Mouse (Mus musculus) midbrain, embryonic 16.5 days (tissue): Measurements from ENCODE around the gene Ankrd63. TPM values are rescaled to one million over a fixed set of nuclear protein-coding genes. Genes with fewer than 3 reads are reported as not detected.

Experiments used
- ATAC-seq: fragments of 200-750 bp; cut with Nextera tagmentation; 2 replicates; pipeline ENCODE4 v1.8.0; 2017; ENCODE audit warnings: moderate TSS enrichment
- H3K27ac ChIP-seq: fragments of 300-500 bp; sonication (generic); 2 replicates; pipeline ENCODE4 v1.5.1; 2014; ENCODE audit warnings: mild to moderate bottlenecking, low read length, mixed read lengths
- H3K27me3 ChIP-seq: fragments of 300-500 bp; sonication (generic); 2 replicates; pipeline ENCODE4 v1.6.1; 2014; ENCODE audit warnings: low read depth, low read length, mixed read lengths; ENCODE audit not compliant: control insufficient read depth, insufficient read depth
- H3K36me3 ChIP-seq: fragments of 300-500 bp; sonication (generic); 2 replicates; pipeline ENCODE4 v1.6.1; 2014; ENCODE audit warnings: mild to moderate bottlenecking, low read length, moderate library complexity, mixed read lengths; ENCODE audit not compliant: control insufficient read depth, insufficient read depth
- H3K4me1 ChIP-seq: fragments of 300-500 bp; sonication (generic); 2 replicates; pipeline ENCODE4 v1.6.1; 2014; ENCODE audit warnings: mild to moderate bottlenecking, low read length, mixed read lengths; ENCODE audit not compliant: control insufficient read depth, insufficient read depth
- H3K4me2 ChIP-seq: fragments of 300-500 bp; sonication (generic); 2 replicates; pipeline ENCODE4 v1.6.1; 2014; ENCODE audit warnings: mild to moderate bottlenecking, low read length, mixed read lengths
- H3K4me3 ChIP-seq: fragments of 300-500 bp; sonication (generic); 2 replicates; pipeline ENCODE4 v1.5.1; 2014; ENCODE audit warnings: low read depth, mild to moderate bottlenecking, low read length, moderate library complexity, mixed read lengths
- H3K9ac ChIP-seq: fragments of 300-500 bp; sonication (generic); 2 replicates; pipeline ENCODE4 v1.6.1; 2014; ENCODE audit warnings: low read depth, low read length, mixed read lengths
- H3K9me3 ChIP-seq: fragments of 300-500 bp; sonication (generic); replicated peaks from 2 replicates; pipeline ENCODE4 v1.6.1; 2014; ENCODE audit warnings: mild to moderate bottlenecking, low read length, mixed read lengths; ENCODE audit not compliant: control insufficient read depth, poor library complexity, severe bottlenecking
- WGBS: fragments of 180-500 bp; shearing (Covaris S2); extraction: QIAGEN DNeasy Blood & Tissue Kit; methylation state at CpG from one replicate; pipeline ENCODE4 v1.1.7; 2014; 5-methylcytosine and 5-hydroxymethylcytosine counted together
- polyA plus RNA-seq: library from polyadenylated mRNA; unstranded; fragments of >200 nt; fragmentation: Nextera tagmentation; extraction: Ambion mirVana; gene quantifications from 2 replicates; pipeline ENCODE4 v1.2.1, GENCODE M21; 2015

The Ankrd63 gene
- polyA plus RNA-seq, 1 experiment from 2014 or later: not detected

GRCm38 (mm10) chr2:118686693-118687092 lies 17.1 kb downstream of the Ankrd63 start:
- H3K9me3 ChIP-seq: no peaks in the 10 kb centered on the region
- no peak overlapping the region for H3K9ac ChIP-seq
- no peak overlapping the region for H3K27ac ChIP-seq
- H3K27me3 ChIP-seq: no peaks in the 10 kb centered on the region
- H3K36me3 ChIP-seq: peaks cover 14% of the 10 kb centered on the region
- ATAC-seq: no peak
- H3K4me1 ChIP-seq: no peaks in the 10 kb centered on the region
- 82% methylated on average over 8 of the region's 8 CpGs for WGBS
- H3K4me2 ChIP-seq: no peak overlapping the region
- H3K4me3 ChIP-seq: no peak overlapping the region

GRCm38 (mm10) chr2:118685088-118685487 lies 18.7 kb downstream of the Ankrd63 start:
- no peak for ATAC-seq
- WGBS: 89% methylated on average over 4 of the region's 4 CpGs
- no peaks in the 10 kb centered on the region for H3K9me3 ChIP-seq
- H3K4me3 ChIP-seq: no peak overlapping the region
- H3K4me2 ChIP-seq: no peak overlapping the region
- H3K27ac ChIP-seq: no peak overlapping the region
- no peaks in the 10 kb centered on the region for H3K27me3 ChIP-seq
- no peak overlapping the region for H3K9ac ChIP-seq
- no peaks in the 10 kb centered on the region for H3K4me1 ChIP-seq
- H3K36me3 ChIP-seq: peaks cover 13% of the 10 kb centered on the region

- H3K4me3 ChIP-seq: no peak overlapping the region
- 52% methylated on average over 8 of the region's 8 CpGs for WGBS
- no peak overlapping the region for H3K9ac ChIP-seq
- no peaks in the 10 kb centered on the region for H3K9me3 ChIP-seq
- H3K4me2 ChIP-seq: no peak overlapping the region
- ATAC-seq: no peak
- H3K4me1 ChIP-seq: peaks cover under 1% of the 10 kb centered on the region
- no peak overlapping the region for H3K27ac ChIP-seq
- peaks cover 9% of the 10 kb centered on the region for H3K36me3 ChIP-seq
- peaks cover 15% of the 10 kb centered on the region for H3K27me3 ChIP-seq
These were observed 21.1 kb downstream of the Ankrd63 start for GRCm38 (mm10) chr2:118682544-118683260.

- Histone ChIP-seq H3K9ac (no peak overlapping the region), H3K4me1 (peaks cover 9% of the 10 kb centered on the region), H3K36me3 (peaks cover 9% of the 10 kb centered on the region), H3K4me2 (no peak overlapping the region), H3K27me3 (peaks cover 22% of the 10 kb centered on the region), H3K4me3 (no peak overlapping the region), H3K27ac (no peak overlapping the region), H3K9me3 (no peaks in the 10 kb centered on the region)
- WGBS: 92% methylated on average over 6 of the region's 6 CpGs
- no peak for ATAC-seq
These were observed 22.8 kb downstream of the Ankrd63 start for GRCm38 (mm10) chr2:118680926-118681325.

GRCm38 (mm10) chr2:118679577-118679976 lies 24.2 kb downstream of the Ankrd63 start:
- no peak overlapping the region for H3K9ac ChIP-seq
- H3K4me1 ChIP-seq: peaks cover 9% of the 10 kb centered on the region
- no peak overlapping the region for H3K4me2 ChIP-seq
- H3K4me3 ChIP-seq: no peak overlapping the region
- H3K36me3 ChIP-seq: peaks cover 9% of the 10 kb centered on the region
- H3K9me3 ChIP-seq: no peaks in the 10 kb centered on the region
- peaks cover 33% of the 10 kb centered on the region for H3K27me3 ChIP-seq
- H3K27ac ChIP-seq: no peak overlapping the region
- ATAC-seq: no peak
- WGBS: 78% methylated on average over 3 of the region's 3 CpGs

GRCm38 (mm10) chr2:118677817-118678216 lies 25.9 kb downstream of the Ankrd63 start:
- 25% methylated on average over 4 of the region's 4 CpGs for WGBS
- H3K36me3 ChIP-seq: peaks cover 9% of the 10 kb centered on the region
- no peak overlapping the region for H3K27ac ChIP-seq
- H3K4me1 ChIP-seq: peaks cover 9% of the 10 kb centered on the region
- peak overlapping the region; percentile 48 for H3K4me3 ChIP-seq
- H3K9me3 ChIP-seq: no peaks in the 10 kb centered on the region
- peaks cover 34% of the 10 kb centered on the region for H3K27me3 ChIP-seq
- 0 out of 2 replicates have a peak, but pooled peaks have one; percentile 8 for ATAC-seq
- H3K4me2 ChIP-seq: peak overlapping the region; percentile 94
- peak overlapping the region; percentile 67 for H3K9ac ChIP-seq

- ATAC-seq: peak; percentile 52
- no peak overlapping the region for H3K27ac ChIP-seq
- H3K9me3 ChIP-seq: no peaks in the 10 kb centered on the region
- peaks cover 6% of the 10 kb centered on the region for H3K36me3 ChIP-seq
- peak overlapping the region; percentile 94 for H3K4me2 ChIP-seq
- peak overlapping the region; percentile 48 for H3K4me3 ChIP-seq
- peak overlapping the region; percentile 67 for H3K9ac ChIP-seq
- peaks cover 9% of the 10 kb centered on the region for H3K4me1 ChIP-seq
- peaks cover 34% of the 10 kb centered on the region for H3K27me3 ChIP-seq
- under 1% methylated on average over 79 of the region's 89 CpGs for WGBS
These were observed 26.7 kb downstream of the Ankrd63 start for GRCm38 (mm10) chr2:118676839-118677741.

GRCm38 (mm10) chr2:118674500-118674899 lies 29.3 kb downstream of the Ankrd63 start:
- Histone ChIP-seq H3K9me3 (no peaks in the 10 kb centered on the region), H3K4me2 (no peak overlapping the region), H3K27me3 (peaks cover 34% of the 10 kb centered on the region), H3K4me1 (peaks cover 12% of the 10 kb centered on the region), H3K36me3 (peaks cover 6% of the 10 kb centered on the region), H3K4me3 (no peak overlapping the region), H3K9ac (no peak overlapping the region), H3K27ac (no peak overlapping the region)
- no peak for ATAC-seq
- 21% methylated on average over 7 of the region's 7 CpGs for WGBS
